Mouse (Mus musculus) spleen, adult 2 months (tissue): ENCODE results near the gene Ezh1.

Experiments
- CTCF ChIP-seq: fragments of 200-500 bp; IDR thresholded peaks from 2 replicates; pipeline ENCODE4 v1.5.1; 2011; ENCODE audit warnings: mild to moderate bottlenecking, inconsistent platforms; ENCODE audit not compliant: insufficient read depth, insufficient read length, insufficient replicate concordance; ENCODE audit errors: extremely low read depth
- POLR2A ChIP-seq: fragments of 200-500 bp; IDR thresholded peaks from 2 replicates; pipeline ENCODE4 v1.6.1; 2011; ENCODE audit warnings: low read depth, low read length, inconsistent platforms

DNA sequence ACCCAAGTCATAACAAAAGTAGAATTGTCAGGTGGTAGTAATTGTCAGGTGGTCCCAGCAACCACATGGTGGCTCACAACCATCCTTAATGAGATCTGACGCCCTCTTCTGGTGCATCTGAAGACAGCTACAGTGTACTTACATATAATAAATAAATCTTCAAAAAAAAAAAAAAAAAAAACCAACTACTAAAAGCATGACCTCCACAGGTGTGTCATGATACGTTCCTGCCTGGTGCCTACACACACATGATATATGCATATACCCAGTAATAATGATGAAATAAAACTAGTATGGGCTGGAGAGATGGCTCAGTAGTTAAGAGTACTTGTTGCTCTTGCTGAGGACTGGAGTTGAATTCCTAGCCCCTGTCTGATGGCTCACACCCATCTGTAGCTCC, 75.2 kb downstream of the Ezh1 start:
- no peak for TF ChIP-seq POLR2A
- TF ChIP-seq CTCF: no peak
